Mouse (Mus musculus): Measurements from ENCODE around the gene Matn4. TPM values are rescaled to one million over a fixed set of nuclear protein-coding genes. Genes with fewer than 3 reads are reported as not detected.

The Matn4 gene
- polyA plus RNA-seq, 1 experiment from 2014 or later, result 8.9 TPM

DNA sequence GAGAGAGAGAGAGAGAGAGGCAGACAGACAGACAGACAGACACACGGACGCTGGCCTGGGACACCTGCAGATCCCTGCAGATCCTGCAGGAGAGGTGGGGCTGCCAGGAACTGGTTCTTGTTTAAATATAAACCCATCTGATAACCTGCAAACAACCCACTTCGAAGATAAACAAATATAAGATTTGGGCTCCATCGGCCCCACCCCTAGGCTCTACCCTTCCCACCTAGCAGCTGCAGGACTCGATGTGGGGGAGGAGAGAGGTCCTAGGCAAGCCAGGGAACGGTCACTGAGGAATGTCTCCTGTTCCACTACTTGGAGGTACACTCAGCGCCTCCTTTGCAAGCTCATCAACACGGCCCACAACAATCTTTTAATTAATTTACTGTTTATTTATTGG lies 33.3 kb upstream of the Matn4 start:
- Histone ChIP-seq H3K27me3 (ENCODE audit: control insufficient read depth, insufficient read depth, low read length) (no peaks in the 10 kb centered on the region), H3K9ac (ENCODE audit: low read length) (no peak overlapping the region), H3K4me1 (ENCODE audit: control insufficient read depth, insufficient read depth, low read length) (peaks cover 75% of the 10 kb centered on the region), H3K27ac (ENCODE audit: low read length) (peak overlapping the region; percentile 91), H3K36me3 (ENCODE audit: control insufficient read depth, insufficient read depth, low read length) (no peaks in the 10 kb centered on the region), H3K4me3 (replicated peaks; ENCODE audit: low read length) (no peak overlapping the region; the same call in 1 of the 2 replicates), H3K9me3 (replicated peaks; ENCODE audit: control insufficient read depth, low read length) (no peaks in the 10 kb centered on the region), H3K4me2 (ENCODE audit: low read depth, low read length) (peak overlapping the region; percentile 60; the same call in 1 of the 2 replicates)
- ATAC-seq (ENCODE audit: insufficient read depth, low FRiP score), result peak; percentile 41
- 39% methylated on average over 8 of the region's 8 CpGs for WGBS

DNA sequence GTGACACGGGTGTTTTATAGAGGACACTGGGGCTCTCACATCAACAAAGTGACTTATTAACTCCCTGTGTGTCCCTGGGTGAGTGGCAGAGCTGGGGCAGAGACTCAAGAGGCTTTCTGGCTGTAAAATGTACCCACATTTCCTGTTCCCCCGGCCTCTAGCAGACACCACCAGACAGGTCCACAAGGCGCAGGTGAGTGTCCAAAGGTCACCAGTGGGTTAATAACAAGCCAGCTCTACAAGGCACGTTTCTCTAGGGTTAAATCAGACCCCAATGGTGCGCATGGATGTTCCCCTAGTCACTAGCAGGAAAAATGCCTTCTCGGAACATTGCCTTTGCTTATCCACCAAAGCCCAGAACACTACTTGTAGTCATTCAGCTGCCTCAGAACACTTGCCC lies 32.8 kb upstream of the Matn4 start:
- H3K4me3 ChIP-seq (replicated peaks; ENCODE audit: low read length), result peak overlapping the region; percentile 12
- peaks cover 80% of the 10 kb centered on the region for H3K4me1 ChIP-seq (ENCODE audit: control insufficient read depth, insufficient read depth, low read length)
- ATAC-seq (ENCODE audit: insufficient read depth, low FRiP score), result no peak

DNA sequence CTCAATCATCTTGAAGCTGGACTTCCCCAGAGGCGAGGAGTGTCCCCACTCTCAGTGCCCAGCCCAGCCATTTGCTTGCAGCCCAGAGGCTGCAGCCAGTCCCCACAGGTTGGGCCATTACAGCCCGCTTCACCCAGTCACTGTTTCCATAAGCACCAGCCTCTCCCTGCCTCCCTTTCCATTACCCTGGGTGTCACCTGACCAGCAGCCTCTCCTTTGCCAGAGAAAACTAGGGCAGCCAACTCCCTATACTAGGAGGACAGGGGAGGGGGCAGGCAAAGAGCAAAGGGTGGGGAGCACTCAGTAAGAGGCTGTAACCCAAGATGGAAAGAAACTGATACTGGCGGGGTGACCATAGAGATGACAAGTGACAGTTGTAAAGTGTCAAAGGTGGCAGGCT lies 32.0 kb upstream of the Matn4 start:
- H3K4me1 ChIP-seq (ENCODE audit: control insufficient read depth, insufficient read depth, low read length), result peaks cover 86% of the 10 kb centered on the region
- 40% methylated on average over 3 of the region's 3 CpGs for WGBS
- peak overlapping the region; percentile 50; the same call in 1 of the 2 replicates for H3K9ac ChIP-seq (ENCODE audit: low read length)
- H3K27me3 ChIP-seq (ENCODE audit: control insufficient read depth, insufficient read depth, low read length), result no peaks in the 10 kb centered on the region
- no peaks in the 10 kb centered on the region for H3K9me3 ChIP-seq (replicated peaks; ENCODE audit: control insufficient read depth, low read length)
- H3K27ac ChIP-seq (ENCODE audit: low read length), result peak overlapping the region; percentile 91
- H3K4me3 ChIP-seq (replicated peaks; ENCODE audit: low read length), result no peak overlapping the region
- peak; percentile 26; the same call in 1 of the 2 replicates for ATAC-seq (ENCODE audit: insufficient read depth, low FRiP score)
- peak overlapping the region; percentile 46 for H3K4me2 ChIP-seq (ENCODE audit: low read depth, low read length)
- H3K36me3 ChIP-seq (ENCODE audit: control insufficient read depth, insufficient read depth, low read length), result no peaks in the 10 kb centered on the region

More for the DNA sequence above, 32.8 kb upstream of the Matn4 start:
- Histone ChIP-seq H3K4me2 (ENCODE audit: low read depth, low read length) (peak overlapping the region; percentile 46), H3K9me3 (replicated peaks; ENCODE audit: control insufficient read depth, low read length) (no peaks in the 10 kb centered on the region), H3K27me3 (ENCODE audit: control insufficient read depth, insufficient read depth, low read length) (no peaks in the 10 kb centered on the region), H3K9ac (ENCODE audit: low read length) (peak overlapping the region; percentile 8; the same call in 1 of the 2 replicates), H3K27ac (ENCODE audit: low read length) (peak overlapping the region; percentile 91), H3K36me3 (ENCODE audit: control insufficient read depth, insufficient read depth, low read length) (no peaks in the 10 kb centered on the region)
- WGBS, result 45% methylated on average over 6 of the region's 6 CpGs

DNA sequence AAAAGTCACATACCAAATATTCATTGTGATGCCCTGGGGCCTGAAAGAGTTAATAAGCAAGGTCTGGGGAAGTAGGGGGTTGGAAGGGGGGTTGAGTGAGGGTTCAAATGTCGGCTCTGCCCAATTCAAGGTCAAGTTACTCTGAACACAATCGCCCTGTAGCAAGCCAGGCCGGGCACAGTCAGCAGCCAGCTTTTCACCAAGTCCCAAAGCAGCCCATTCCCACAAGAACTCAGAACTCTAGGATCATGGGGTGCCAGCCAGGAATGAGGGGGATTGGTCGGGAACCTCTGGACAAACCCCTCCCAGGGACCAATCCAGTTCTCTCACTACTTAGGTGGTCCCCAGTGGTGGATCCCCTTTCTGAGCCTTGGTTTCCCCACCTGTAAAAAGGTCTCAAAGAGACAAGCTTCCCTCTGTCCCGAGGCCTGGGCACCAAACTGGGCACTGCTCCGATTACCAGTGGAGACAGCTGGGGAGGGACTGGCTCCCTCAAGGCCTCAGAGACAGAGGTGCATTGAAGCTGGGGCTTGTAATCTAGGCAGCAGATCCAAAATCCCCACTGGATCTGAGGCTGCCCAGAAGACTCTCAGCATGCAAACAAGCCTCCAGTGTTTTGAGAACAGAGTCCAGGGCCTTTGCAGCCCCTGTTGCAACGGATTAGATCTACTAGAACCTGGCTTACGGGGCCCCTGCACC lies 31.4 kb upstream of the Matn4 start:
- peak overlapping the region; percentile 91 for H3K27ac ChIP-seq (ENCODE audit: low read length)
- 0 out of 2 replicates have a peak overlapping the region, but pooled peaks have one; percentile 12 for H3K4me3 ChIP-seq (replicated peaks; ENCODE audit: low read length)
- H3K9me3 ChIP-seq (replicated peaks; ENCODE audit: control insufficient read depth, low read length), result no peaks in the 10 kb centered on the region
- 24% methylated on average over 8 of the region's 8 CpGs for WGBS
- H3K9ac ChIP-seq (ENCODE audit: low read length), result peak overlapping the region; percentile 50
- no peak for ATAC-seq (ENCODE audit: insufficient read depth, low FRiP score)
- peaks cover 86% of the 10 kb centered on the region for H3K4me1 ChIP-seq (ENCODE audit: control insufficient read depth, insufficient read depth, low read length)
- peak overlapping the region; percentile 46 for H3K4me2 ChIP-seq (ENCODE audit: low read depth, low read length)
- H3K36me3 ChIP-seq (ENCODE audit: control insufficient read depth, insufficient read depth, low read length), result no peaks in the 10 kb centered on the region
- H3K27me3 ChIP-seq (ENCODE audit: control insufficient read depth, insufficient read depth, low read length), result no peaks in the 10 kb centered on the region

DNA sequence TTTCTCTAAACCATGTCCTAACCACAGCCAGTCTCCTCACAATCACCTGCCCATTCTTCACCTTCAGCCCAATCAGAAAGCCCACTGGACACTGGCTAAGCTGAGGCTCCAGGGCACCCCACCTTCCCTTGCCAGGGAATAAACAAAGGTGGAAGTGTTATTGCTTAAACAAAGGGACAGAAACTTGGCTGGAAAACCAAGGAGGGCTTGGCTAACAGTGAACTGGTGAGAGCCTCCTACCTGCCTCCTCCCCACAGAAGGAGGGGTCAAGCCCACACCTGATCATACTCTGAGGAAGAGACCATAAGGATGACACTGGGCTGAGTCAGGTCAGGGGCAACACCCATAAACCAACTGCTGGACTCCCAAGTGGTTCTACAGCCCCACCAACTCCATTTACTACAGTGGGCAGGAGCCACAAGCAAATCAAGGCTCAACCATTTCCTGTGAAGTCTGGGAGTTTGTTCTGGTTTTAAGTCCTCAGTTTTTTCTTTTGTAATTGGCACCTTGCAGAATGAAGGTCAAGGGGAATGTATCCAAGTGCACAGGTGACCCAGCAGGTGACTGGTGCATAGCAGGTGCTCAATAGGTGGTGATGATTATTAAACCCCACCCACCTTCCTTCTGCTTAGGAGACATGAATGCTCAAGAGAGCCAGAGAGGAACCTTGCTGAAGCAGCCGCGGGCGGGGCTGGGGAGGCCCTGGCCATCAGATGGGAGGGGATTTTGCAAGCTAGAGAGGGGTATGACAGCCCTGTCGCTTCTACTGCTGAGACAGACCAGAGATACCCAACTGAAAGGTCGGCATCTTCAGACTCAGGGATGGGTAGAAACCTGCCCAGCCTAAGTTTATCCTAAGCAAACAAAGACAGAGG lies 30.5 kb upstream of the Matn4 start:
- ATAC-seq (ENCODE audit: insufficient read depth, low FRiP score), result no peak
- H3K9ac ChIP-seq (ENCODE audit: low read length), result peak overlapping the region; percentile 22; the same call in 1 of the 2 replicates
- H3K4me1 ChIP-seq (ENCODE audit: control insufficient read depth, insufficient read depth, low read length), result peaks cover 87% of the 10 kb centered on the region
- no peaks in the 10 kb centered on the region for H3K9me3 ChIP-seq (replicated peaks; ENCODE audit: control insufficient read depth, low read length)
- 28% methylated on average over 5 of the region's 5 CpGs for WGBS
- H3K36me3 ChIP-seq (ENCODE audit: control insufficient read depth, insufficient read depth, low read length), result no peaks in the 10 kb centered on the region
- H3K27me3 ChIP-seq (ENCODE audit: control insufficient read depth, insufficient read depth, low read length), result no peaks in the 10 kb centered on the region
- H3K4me2 ChIP-seq (ENCODE audit: low read depth, low read length), result peak overlapping the region; percentile 46
- H3K4me3 ChIP-seq (replicated peaks; ENCODE audit: low read length), result no peak overlapping the region
- peak overlapping the region; percentile 91 for H3K27ac ChIP-seq (ENCODE audit: low read length)

DNA sequence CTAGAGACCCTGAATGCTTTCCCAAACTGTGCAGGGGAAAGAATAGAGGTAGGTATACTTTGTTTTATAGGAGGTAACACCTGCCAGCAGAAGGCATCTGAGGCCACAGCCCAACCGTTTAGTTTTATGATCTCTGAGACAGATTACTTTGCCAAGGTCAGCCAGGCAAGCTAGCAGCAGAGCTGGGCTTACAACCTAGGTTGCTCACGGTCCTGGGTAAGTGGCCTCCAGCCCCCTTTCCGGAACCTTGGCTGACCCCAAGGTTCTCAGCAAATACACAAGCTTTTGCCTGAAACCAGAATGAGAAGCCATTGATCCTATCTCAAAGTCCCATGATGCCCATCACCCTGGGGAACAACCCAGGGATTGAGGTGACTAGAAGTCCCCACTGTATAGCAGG lies 29.7 kb upstream of the Matn4 start:
- Histone ChIP-seq H3K9me3 (replicated peaks; ENCODE audit: control insufficient read depth, low read length) (no peaks in the 10 kb centered on the region), H3K27me3 (ENCODE audit: control insufficient read depth, insufficient read depth, low read length) (no peaks in the 10 kb centered on the region), H3K27ac (ENCODE audit: low read length) (peak overlapping the region; percentile 91), H3K4me3 (replicated peaks; ENCODE audit: low read length) (no peak overlapping the region), H3K9ac (ENCODE audit: low read length) (no peak overlapping the region), H3K4me1 (ENCODE audit: control insufficient read depth, insufficient read depth, low read length) (peaks cover 85% of the 10 kb centered on the region), H3K4me2 (ENCODE audit: low read depth, low read length) (0 out of 2 replicates have a peak overlapping the region, but pooled peaks have one; percentile 0), H3K36me3 (ENCODE audit: control insufficient read depth, insufficient read depth, low read length) (no peaks in the 10 kb centered on the region)
- WGBS, result 57% methylated on average over 3 of the region's 3 CpGs
- no peak for ATAC-seq (ENCODE audit: insufficient read depth, low FRiP score)

DNA sequence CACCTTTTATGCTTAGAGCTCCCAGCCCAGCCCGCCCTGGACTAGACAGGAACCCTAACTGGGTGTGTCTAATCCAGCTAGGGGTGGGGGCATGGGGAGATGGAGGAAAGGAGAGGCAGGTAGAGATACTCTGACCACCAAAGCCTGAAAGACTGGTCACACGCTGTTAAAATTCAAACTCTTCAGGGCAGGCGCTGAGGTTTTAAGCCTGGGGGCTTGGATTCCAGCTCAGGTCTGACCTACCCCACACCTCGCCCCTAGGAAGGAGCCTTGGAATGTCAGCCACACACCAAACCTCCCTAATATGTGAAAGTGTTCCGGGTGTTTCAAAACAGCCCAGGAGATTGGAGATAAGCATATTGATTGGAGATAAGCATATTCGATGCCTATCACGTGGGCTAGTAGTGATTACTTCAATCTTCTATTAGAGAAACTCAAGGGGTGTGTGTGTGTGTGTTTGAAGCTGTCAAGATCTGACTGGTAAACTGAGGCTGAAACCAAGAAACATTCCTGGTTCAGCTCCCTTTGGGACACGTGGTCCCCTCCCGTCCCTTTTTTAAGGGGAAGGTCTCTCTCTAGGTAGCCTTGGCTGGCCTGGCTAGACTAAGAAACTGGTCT lies 28.4 kb upstream of the Matn4 start:
- whole genome bisulfite sequencing, result 54% methylated on average over 9 of the region's 9 CpGs

DNA sequence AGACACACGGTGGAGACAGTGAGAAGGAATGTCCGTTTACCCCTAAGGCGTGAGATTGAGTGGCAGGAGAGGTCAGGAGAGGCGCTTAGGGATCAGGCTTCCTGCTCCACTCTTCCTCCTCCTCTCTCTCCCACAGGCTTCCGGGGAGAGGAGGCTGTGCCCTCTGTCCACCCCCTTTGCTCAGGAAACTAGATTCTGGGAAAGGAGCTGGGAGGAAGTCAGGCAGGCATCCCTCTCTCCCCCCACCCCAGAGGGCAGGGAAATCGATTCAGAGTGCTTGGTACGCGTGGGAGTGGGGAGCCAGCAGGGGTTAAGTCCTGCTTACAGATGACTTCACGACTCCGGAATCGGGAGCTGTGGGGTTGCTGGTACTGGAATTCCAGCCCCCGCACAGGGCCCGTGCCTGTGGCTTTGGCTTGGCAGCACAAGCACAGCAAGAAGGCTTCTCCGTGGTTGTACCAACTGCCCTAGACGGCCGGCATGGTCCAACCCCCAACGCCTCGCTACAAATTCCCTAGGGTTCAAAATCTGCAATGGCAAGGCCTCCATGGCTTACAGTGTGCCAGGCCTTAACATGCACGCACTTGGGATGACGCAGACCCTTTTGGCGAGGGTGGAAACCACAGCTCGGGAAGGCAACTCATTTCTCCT lies 27.7 kb upstream of the Matn4 start:
- no peaks in the 10 kb centered on the region for H3K9me3 ChIP-seq (replicated peaks; ENCODE audit: control insufficient read depth, low read length)
- peak overlapping the region; percentile 14 for H3K4me3 ChIP-seq (replicated peaks; ENCODE audit: low read length)
- peaks cover 10% of the 10 kb centered on the region; the same call in 1 of the 2 replicates for H3K36me3 ChIP-seq (ENCODE audit: control insufficient read depth, insufficient read depth, low read length)
- H3K4me2 ChIP-seq (ENCODE audit: low read depth, low read length), result peak overlapping the region; percentile 43
- H3K4me1 ChIP-seq (ENCODE audit: control insufficient read depth, insufficient read depth, low read length), result peaks cover 72% of the 10 kb centered on the region
- H3K9ac ChIP-seq (ENCODE audit: low read length), result peak overlapping the region; percentile 63
- WGBS, result 20% methylated on average over 22 of the region's 22 CpGs
- no peaks in the 10 kb centered on the region for H3K27me3 ChIP-seq (ENCODE audit: control insufficient read depth, insufficient read depth, low read length)
- ATAC-seq (ENCODE audit: insufficient read depth, low FRiP score), result no peak
- H3K27ac ChIP-seq (ENCODE audit: low read length), result peak overlapping the region; percentile 90

More for the DNA sequence above, 28.4 kb upstream of the Matn4 start:
- no peak for ATAC-seq (ENCODE audit: insufficient read depth, low FRiP score)
- peaks cover 75% of the 10 kb centered on the region for H3K4me1 ChIP-seq (ENCODE audit: control insufficient read depth, insufficient read depth, low read length)
- H3K4me3 ChIP-seq (replicated peaks; ENCODE audit: low read length), result peak overlapping the region; percentile 14
- H3K27me3 ChIP-seq (ENCODE audit: control insufficient read depth, insufficient read depth, low read length), result no peaks in the 10 kb centered on the region
- peaks cover 6% of the 10 kb centered on the region; the same call in 1 of the 2 replicates for H3K36me3 ChIP-seq (ENCODE audit: control insufficient read depth, insufficient read depth, low read length)
- H3K9ac ChIP-seq (ENCODE audit: low read length), result peak overlapping the region; percentile 63
- H3K27ac ChIP-seq (ENCODE audit: low read length), result peak overlapping the region; percentile 90
- H3K9me3 ChIP-seq (replicated peaks; ENCODE audit: control insufficient read depth, low read length), result no peaks in the 10 kb centered on the region
- H3K4me2 ChIP-seq (ENCODE audit: low read depth, low read length), result peak overlapping the region; percentile 43
